Mouse (Mus musculus) limb, embryonic 12.5 days (tissue): Measurements from ENCODE around the gene Itsn1. TPM values are rescaled to one million over a fixed set of nuclear protein-coding genes. Genes with fewer than 3 reads are reported as not detected.

ENCODE experiments used
- ATAC-seq: fragments of 200-750 bp; cut with Nextera tagmentation; 2 replicates; pipeline ENCODE4 v1.8.0; 2017; ENCODE audit warnings: low read depth, moderate TSS enrichment; ENCODE audit not compliant: insufficient number of reproducible peaks, insufficient read depth, low FRiP score, low TSS enrichment
- H3K27ac ChIP-seq: fragments of 300-500 bp; sonication (generic); 2 replicates; pipeline ENCODE4 v1.5.1; 2016; ENCODE audit warnings: mild to moderate bottlenecking, moderate library complexity
- H3K27me3 ChIP-seq: fragments of 300-500 bp; sonication (generic); 2 replicates; pipeline ENCODE4 v1.6.1; 2016; ENCODE audit warnings: mild to moderate bottlenecking, moderate library complexity
- H3K36me3 ChIP-seq: fragments of 300-500 bp; sonication (generic); 2 replicates; pipeline ENCODE4 v1.6.1; 2016; ENCODE audit warnings: mild to moderate bottlenecking, moderate library complexity
- H3K4me1 ChIP-seq: fragments of 300-500 bp; sonication (generic); replicated peaks from 2 replicates; pipeline ENCODE4 v1.6.1; 2016
- H3K4me2 ChIP-seq: fragments of 300-500 bp; sonication (generic); 2 replicates; pipeline ENCODE4 v1.6.1; 2016; ENCODE audit warnings: mild to moderate bottlenecking, moderate library complexity
- H3K4me3 ChIP-seq: fragments of 300-500 bp; sonication (generic); replicated peaks from 2 replicates; pipeline ENCODE4 v1.5.1; 2016; ENCODE audit warnings: mild to moderate bottlenecking
- H3K9ac ChIP-seq: fragments of 300-500 bp; sonication (generic); replicated peaks from 2 replicates; pipeline ENCODE4 v1.6.1; 2016; ENCODE audit warnings: mild to moderate bottlenecking, moderate library complexity
- H3K9me3 ChIP-seq: fragments of 300-500 bp; sonication (generic); 2 replicates; pipeline ENCODE4 v1.6.1; 2016; ENCODE audit warnings: mild to moderate bottlenecking, moderate library complexity
- WGBS: fragments of 180-500 bp; shearing (Covaris S2); methylation state at CpG from one replicate; pipeline ENCODE4 v1.1.7; 2016; 5-methylcytosine and 5-hydroxymethylcytosine counted together
- polyA plus RNA-seq: library from polyadenylated mRNA; unstranded; fragments of >200 nt; fragmentation: Nextera tagmentation; extraction: Ambion mirVana; gene quantifications from 2 replicates; pipeline ENCODE4 v1.2.1, GENCODE M21; 2016

The Itsn1 gene
- polyA plus RNA-seq, 1 experiment from 2014 or later = 39.8 TPM

DNA sequence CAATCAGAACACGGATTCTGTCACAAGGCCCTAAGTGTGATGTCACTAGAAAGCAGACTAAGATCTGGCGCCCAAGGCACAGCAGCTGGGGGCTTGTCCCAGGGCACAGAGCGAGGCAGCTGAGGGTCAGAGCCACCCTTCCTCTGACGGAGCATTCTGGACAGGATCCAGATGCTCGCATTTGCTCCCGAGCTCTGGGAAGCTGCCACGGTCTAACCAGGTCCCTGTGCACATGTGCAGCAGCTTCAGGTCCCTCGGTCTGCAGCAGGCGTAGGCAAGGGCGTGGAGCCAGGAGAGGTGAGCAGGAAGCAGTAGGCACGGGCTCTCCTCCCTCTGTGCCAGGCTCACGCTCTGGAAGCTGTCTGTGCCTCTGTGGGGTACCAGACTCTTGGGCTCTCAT is 160.8 kb downstream of the Itsn1 start:
- 50% methylated on average over 12 of the region's 12 CpGs for WGBS
- ATAC-seq = no peak
- 0 out of 2 replicates have a peak overlapping the region, but pooled peaks have one; percentile 19 for H3K27ac ChIP-seq
- no peaks in the 10 kb centered on the region for H3K27me3 ChIP-seq
- H3K4me3 ChIP-seq = no peak overlapping the region
- no peaks in the 10 kb centered on the region for H3K9me3 ChIP-seq
- peaks cover 21% of the 10 kb centered on the region for H3K4me1 ChIP-seq
- no peak overlapping the region for H3K4me2 ChIP-seq
- H3K9ac ChIP-seq = no peak overlapping the region
- no peaks in the 10 kb centered on the region for H3K36me3 ChIP-seq

DNA sequence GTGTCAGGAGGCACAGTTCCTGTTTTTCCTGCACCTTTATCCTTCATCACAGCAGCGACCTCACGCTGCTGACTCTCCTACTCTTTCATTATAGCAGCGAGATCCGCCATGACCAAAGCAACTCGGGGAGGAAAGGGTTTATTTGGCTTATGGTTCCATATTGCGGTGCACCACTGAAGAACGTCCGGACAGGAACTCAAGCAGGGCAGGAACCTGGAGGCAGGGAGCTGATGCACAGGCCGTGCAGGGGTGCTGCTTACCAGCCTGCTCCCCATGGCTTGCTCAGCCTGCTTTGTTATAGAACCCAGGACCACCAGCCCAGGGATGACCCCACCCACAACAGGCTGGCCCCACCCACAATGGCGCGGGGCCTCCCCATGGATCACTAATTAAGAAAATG is 162.1 kb downstream of the Itsn1 start:
- H3K9ac ChIP-seq = no peak overlapping the region
- no peak overlapping the region for H3K27ac ChIP-seq
- 82% methylated on average over 11 of the region's 11 CpGs for WGBS
- H3K27me3 ChIP-seq = no peaks in the 10 kb centered on the region
- no peak overlapping the region for H3K4me2 ChIP-seq
- H3K36me3 ChIP-seq = no peaks in the 10 kb centered on the region
- peaks cover 15% of the 10 kb centered on the region; the same call in 1 of the 2 replicates for H3K4me1 ChIP-seq
- H3K9me3 ChIP-seq = no peaks in the 10 kb centered on the region
- no peak for ATAC-seq
- H3K4me3 ChIP-seq = no peak overlapping the region

DNA sequence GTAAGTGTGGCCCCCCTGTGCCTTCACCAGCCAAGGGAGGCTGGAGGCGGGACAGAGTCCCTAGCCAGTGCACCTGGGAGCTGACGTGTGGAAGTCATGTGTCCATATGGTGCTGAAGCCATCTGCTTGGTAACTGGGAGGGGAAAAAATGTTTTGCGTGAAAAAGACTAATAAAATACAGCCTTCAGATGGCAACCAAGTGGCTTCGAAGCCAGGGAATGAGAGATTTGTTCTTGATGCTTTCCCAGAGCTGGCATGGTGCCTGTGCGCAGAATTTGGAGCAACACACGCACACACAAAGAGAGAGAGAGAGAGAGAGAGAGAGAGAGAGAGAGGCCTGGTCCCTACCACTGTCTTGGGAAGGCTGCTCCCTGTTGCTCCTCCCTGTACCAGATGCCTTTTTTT is 167.3 kb downstream of the Itsn1 start:
- no peaks in the 10 kb centered on the region for H3K9me3 ChIP-seq
- peak overlapping the region; percentile 2 for H3K27ac ChIP-seq
- H3K4me1 ChIP-seq = peaks cover 17% of the 10 kb centered on the region
- no peak overlapping the region for H3K4me2 ChIP-seq
- 56% methylated on average over 6 of the region's 6 CpGs for WGBS
- no peak for ATAC-seq
- no peaks in the 10 kb centered on the region for H3K27me3 ChIP-seq
- no peak overlapping the region for H3K4me3 ChIP-seq
- no peak overlapping the region for H3K9ac ChIP-seq
- no peaks in the 10 kb centered on the region for H3K36me3 ChIP-seq

DNA sequence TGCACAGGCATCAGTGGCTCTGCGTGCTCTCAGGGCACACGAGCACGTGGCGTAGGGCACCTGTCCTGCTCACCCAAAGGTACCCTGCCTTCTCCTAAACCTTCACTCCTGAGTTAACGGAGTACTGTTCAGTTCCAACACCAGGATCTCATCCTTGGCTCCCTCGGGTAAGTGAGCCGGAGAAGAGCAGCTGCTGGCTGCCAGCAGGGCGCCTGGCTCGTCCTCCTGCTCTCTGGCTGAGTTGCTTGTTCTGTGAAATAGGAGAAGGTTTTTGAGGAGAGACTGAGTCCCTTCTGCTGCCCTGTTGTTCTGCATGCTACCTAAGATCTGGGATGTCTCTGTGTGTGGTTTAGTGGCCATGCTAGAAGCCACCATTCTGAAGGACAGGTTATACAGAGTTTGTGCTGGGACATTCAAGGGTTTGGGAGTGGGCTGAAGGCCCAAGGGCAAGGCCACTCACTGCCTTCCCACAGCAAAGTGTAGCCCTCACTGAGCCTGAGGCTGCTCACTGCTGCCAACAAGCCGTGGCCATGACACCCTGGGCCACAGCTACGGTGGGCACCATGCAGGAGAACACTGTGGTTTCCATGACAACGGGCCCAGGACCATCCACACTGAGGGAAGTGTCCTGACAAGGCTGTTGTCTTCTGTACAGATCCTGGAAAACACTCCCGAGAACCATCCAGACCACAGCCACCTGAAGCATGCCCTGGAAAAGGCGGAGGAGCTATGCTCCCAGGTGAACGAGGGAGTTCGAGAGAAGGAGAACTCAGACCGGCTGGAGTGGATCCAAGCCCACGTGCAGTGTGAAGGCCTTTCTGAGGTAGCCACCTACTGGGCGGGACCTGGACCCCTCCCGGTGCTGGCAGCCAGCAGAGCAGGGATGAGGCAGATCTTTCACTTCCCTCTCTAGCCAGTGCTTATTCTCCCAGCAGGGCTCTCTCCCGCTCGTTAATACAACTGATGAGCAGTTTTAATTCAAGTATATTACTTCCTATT is 170.1 kb downstream of the Itsn1 start:
- H3K27ac ChIP-seq = 0 out of 2 replicates have a peak overlapping the region, but pooled peaks have one; percentile 29
- no peaks in the 10 kb centered on the region for H3K36me3 ChIP-seq
- no peak overlapping the region for H3K9ac ChIP-seq
- no peaks in the 10 kb centered on the region for H3K27me3 ChIP-seq
- H3K9me3 ChIP-seq = no peaks in the 10 kb centered on the region
- no peak overlapping the region for H3K4me2 ChIP-seq
- H3K4me3 ChIP-seq = no peak overlapping the region
- peaks cover 17% of the 10 kb centered on the region for H3K4me1 ChIP-seq
- WGBS = 64% methylated on average over 22 of the region's 22 CpGs
- no peak for ATAC-seq

DNA sequence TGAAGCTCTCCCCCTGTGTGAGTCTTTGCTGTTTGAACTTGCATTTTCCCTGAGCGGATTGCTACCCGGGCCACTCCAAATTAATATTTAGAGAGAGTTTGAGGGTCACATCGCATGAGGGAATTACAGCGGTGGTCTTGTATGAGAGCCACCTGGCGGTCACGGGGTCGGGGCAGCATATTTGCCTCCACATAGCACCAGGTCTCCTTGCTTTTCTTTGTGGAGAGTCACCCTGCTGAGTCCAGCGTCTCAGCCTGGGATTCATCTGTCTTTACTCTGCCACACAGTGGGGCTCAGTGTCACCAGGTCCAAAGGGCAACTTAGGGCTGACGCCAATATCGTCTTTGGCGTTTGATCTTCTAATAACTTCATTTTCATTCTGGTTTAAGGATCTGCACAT is 171.2 kb downstream of the Itsn1 start:
- Histone ChIP-seq H3K4me1 (peaks cover 17% of the 10 kb centered on the region), H3K4me3 (no peak overlapping the region), H3K27me3 (no peaks in the 10 kb centered on the region), H3K27ac (no peak overlapping the region), H3K4me2 (no peak overlapping the region), H3K36me3 (no peaks in the 10 kb centered on the region), H3K9ac (no peak overlapping the region), H3K9me3 (no peaks in the 10 kb centered on the region)
- WGBS = 73% methylated on average over 11 of the region's 11 CpGs
- ATAC-seq = no peak

DNA sequence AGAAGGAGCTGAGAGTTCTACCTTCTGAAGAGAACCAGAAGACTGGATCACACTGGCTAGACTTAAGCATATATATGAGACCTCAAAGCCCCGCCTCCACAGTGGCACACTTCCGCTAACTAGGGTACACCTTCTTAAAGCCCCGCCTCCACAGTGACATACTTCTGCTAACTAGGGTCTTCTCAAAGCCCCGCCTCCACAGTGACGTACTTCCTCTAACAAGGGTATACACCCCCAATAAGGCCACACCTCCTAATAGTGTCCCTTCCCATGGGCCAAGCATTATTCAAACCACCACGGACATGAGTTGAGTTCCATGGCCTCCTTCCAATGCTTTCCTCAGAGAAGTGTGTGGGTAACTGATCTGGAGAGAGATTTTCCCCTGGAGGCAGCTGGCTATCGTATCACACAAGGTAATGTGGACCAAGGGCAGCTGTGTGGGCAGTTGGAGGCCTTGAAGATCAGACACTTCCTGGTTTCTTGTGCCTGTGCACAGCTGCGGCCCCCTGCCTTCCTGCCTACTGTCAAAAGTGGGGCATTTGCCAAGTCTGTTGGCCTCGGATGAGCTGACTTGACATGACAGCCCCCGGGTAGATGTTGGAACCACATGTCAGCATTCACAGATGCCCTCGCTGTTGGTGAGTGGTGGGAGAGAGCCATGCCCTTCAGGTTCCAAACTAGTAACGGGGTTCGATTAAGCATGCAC is 174.9 kb downstream of the Itsn1 start:
- ATAC-seq = no peak
- Histone ChIP-seq H3K27ac (no peak overlapping the region), H3K36me3 (no peaks in the 10 kb centered on the region), H3K4me2 (no peak overlapping the region), H3K4me3 (no peak overlapping the region), H3K9me3 (no peaks in the 10 kb centered on the region), H3K9ac (no peak overlapping the region), H3K27me3 (no peaks in the 10 kb centered on the region), H3K4me1 (peaks cover 6% of the 10 kb centered on the region)
- WGBS = 95% methylated on average over 13 of the region's 13 CpGs

DNA sequence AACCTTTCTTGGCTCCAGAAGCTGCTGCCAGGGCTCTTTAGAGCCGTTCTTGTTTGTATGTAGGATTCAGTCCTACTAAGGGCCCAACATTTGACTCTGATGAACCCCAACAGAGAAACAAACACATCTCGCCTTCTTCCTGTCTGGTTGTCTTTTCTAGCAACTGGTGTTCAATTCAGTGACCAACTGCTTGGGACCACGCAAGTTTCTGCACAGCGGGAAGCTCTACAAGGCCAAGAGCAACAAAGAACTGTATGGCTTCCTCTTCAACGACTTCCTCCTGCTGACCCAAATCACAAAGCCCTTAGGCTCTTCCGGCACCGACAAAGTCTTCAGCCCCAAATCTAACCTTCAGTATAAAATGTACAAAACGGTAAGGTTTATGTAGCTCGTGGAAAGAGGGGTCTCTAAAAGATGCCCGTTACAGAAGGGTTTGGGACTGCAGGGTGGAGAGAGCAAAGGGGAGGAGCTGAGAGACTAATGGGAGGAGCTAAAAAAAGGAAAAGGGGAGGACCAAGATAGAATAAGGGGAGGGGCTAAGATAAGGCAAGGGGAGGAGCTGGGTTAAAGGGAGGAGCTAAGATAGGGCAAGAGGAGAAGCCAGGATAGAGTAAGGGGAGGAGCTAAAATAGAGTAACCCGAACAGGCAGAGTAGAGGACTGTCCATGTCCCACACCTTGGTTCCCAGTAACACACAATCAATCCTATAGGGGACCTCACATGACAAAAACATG is 176.2 kb downstream of the Itsn1 start:
- no peak overlapping the region for H3K4me2 ChIP-seq
- H3K27ac ChIP-seq = no peak overlapping the region
- H3K27me3 ChIP-seq = no peaks in the 10 kb centered on the region
- no peaks in the 10 kb centered on the region for H3K36me3 ChIP-seq
- H3K9ac ChIP-seq = no peak overlapping the region
- WGBS = 85% methylated on average over 11 of the region's 11 CpGs
- no peaks in the 10 kb centered on the region for H3K9me3 ChIP-seq
- H3K4me1 ChIP-seq = no peaks in the 10 kb centered on the region
- no peak for ATAC-seq
- H3K4me3 ChIP-seq = no peak overlapping the region

DNA sequence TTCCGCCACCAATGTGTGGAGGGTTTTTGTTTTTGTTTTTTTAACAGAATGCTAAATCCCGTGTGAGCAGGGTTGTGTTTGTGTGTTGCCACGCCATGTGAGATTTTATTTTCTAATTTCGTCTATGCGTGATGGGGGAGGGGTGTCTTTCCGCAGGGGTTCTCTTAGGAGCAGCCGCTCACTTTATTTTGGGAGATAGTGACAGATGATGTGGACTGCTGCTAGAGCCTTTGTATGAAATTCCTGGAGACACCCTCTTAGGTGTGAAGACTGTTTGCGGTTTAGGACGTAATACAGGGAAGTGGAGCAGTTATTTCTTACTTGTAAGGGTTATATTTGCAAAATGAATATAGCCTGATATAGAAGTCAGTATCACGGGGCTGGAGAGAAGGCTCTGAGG is 176.9 kb downstream of the Itsn1 start:
- Histone ChIP-seq H3K36me3 (no peaks in the 10 kb centered on the region), H3K27me3 (no peaks in the 10 kb centered on the region), H3K9me3 (no peaks in the 10 kb centered on the region), H3K27ac (no peak overlapping the region), H3K4me1 (no peaks in the 10 kb centered on the region), H3K4me3 (no peak overlapping the region), H3K9ac (no peak overlapping the region), H3K4me2 (no peak overlapping the region)
- WGBS = 83% methylated on average over 10 of the region's 10 CpGs
- no peak for ATAC-seq

DNA sequence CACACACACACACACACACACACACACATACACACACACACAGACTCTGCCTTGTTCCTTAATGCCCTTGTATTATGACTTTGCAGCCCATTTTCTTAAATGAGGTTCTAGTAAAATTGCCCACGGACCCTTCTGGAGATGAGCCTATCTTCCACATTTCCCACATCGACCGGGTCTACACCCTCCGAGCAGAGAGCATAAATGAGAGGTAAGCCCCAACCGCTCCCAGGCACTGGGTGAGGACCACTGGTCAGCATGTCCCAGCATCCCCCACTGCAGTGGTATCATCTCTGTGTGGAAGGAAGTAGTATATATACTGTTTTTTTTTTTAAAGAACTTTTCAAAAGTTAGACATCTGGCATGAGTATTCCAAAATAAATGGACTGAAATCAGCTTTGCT is 177.6 kb downstream of the Itsn1 start:
- H3K36me3 ChIP-seq = no peaks in the 10 kb centered on the region
- H3K4me1 ChIP-seq = no peaks in the 10 kb centered on the region
- H3K27ac ChIP-seq = no peak overlapping the region
- H3K9ac ChIP-seq = no peak overlapping the region
- ATAC-seq = no peak
- H3K4me3 ChIP-seq = no peak overlapping the region
- no peak overlapping the region for H3K4me2 ChIP-seq
- no peaks in the 10 kb centered on the region for H3K27me3 ChIP-seq
- 90% methylated on average over 5 of the region's 5 CpGs for WGBS
- no peaks in the 10 kb centered on the region for H3K9me3 ChIP-seq

DNA sequence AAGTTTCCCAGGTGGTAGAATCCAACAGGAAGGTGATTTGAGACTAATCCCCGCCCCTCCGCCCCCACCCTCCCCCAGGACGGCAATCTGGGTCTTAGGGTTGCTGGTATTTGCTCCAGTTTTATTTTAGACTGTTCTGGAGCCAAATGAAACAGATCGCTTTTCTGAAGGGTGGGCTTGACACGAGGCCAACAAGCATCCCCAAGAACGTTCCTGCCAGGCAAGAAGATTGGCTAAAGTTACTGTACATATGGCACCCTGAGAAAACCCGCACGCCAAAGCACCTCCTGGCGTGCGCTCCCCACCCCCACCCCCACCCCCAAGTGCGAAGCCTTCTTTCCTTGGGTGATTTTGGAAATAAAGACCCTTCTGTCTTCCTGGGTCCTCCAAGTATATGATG is 178.1 kb downstream of the Itsn1 start:
- no peak overlapping the region for H3K4me3 ChIP-seq
- H3K36me3 ChIP-seq = no peaks in the 10 kb centered on the region
- no peaks in the 10 kb centered on the region for H3K4me1 ChIP-seq
- no peak for ATAC-seq
- H3K4me2 ChIP-seq = no peak overlapping the region
- 77% methylated on average over 11 of the region's 11 CpGs for WGBS
- H3K27ac ChIP-seq = 0 out of 2 replicates have a peak overlapping the region, but pooled peaks have one; percentile 17
- H3K9me3 ChIP-seq = no peaks in the 10 kb centered on the region
- no peak overlapping the region for H3K9ac ChIP-seq
- no peaks in the 10 kb centered on the region for H3K27me3 ChIP-seq
